Mouse (Mus musculus): ENCODE measurements around the gene Smg6.

GRCm38 (mm10) chr11:75054878-75055214 is 129.2 kb downstream of the Smg6 start:
- no peak for TF ChIP-seq CTCF (IDR thresholded peaks at IDR 0.05; ENCODE audit: insufficient read depth, low read length)
- no peak for TF ChIP-seq POLR2A (IDR thresholded peaks at IDR 0.05; ENCODE audit: borderline replicate concordance, extremely low read depth, low read depth, low read length)

Data from lung, adult 2 months (tissue).